Comparison of ENCODE assay signal across 25 mouse cellular contexts in genomic region chr11:53097870-53098269, GRCm38 (mm10).
DNase-seq lines count a peak whose midpoint lies in the region; ATAC-seq and TF ChIP-seq lines count a peak whose summit lies in the region.
"Had no signal": no experiment of that assay in that cellular context is flagged by ENCODE, and none has a peak within 500 bp of the region (broad histone marks: within the 10 kb centered on the region; RNA-seq: fewer than 3 reads in every experiment).

No protein-coding gene starts in this region.

- H3K27ac ChIP-seq in layer of hippocampus, adult 2 months = peak overlapping the region; percentile 63
- H3K27ac ChIP-seq: forebrain, embryonic 10.5 days; forebrain, embryonic 13.5 days; heart, embryonic 13.5 days; hindbrain, embryonic 14.5 days; hindbrain, postnatal 0 days had no signal

- no peak for DNase-seq in layer of hippocampus, adult 2 months (ENCODE audit: low spot score in 2 of 2)
- no peak for DNase-seq in layer of hippocampus, adult 9-11 months
- peak; percentile 26 for DNase-seq in A20 (ENCODE audit: low read depth, low spot score)
- DNase-seq in lung, postnatal 14 days = no peak
- DNase-seq in spleen, postnatal 4 days (ENCODE audit: low spot score in 2 of 2) = no peak
- DNase-seq: adrenal gland, adult 8-10 months; adrenal gland, postnatal 25 days; cerebellum, adult 11-12 months; cerebellum, adult 8-10 months; cerebellum, postnatal 36 days; gastrocnemius, postnatal 10 days; gastrocnemius, postnatal 36 days; heart, adult 11 months; heart, postnatal 14 days; heart, postnatal 4 days had no signal

- TF ChIP-seq CTCF in layer of hippocampus, adult 2 months (conservative IDR thresholded peaks at IDR 0.05) = no peak

- peak; percentile 36 for ATAC-seq in common myeloid progenitor, adult 5-6 weeks (replicated peaks; ENCODE audit: low read depth, poor library complexity, severe bottlenecking)
- ATAC-seq in megakaryocyte progenitor cell, adult 5-6 weeks (replicated peaks; ENCODE audit: poor library complexity) = peak; percentile 71
- ATAC-seq: activated CD4-positive, CD25-positive, alpha-beta regulatory T cell, adult 4 months; CD4-positive, CD25-positive, alpha-beta regulatory T cell, adult 4 months; forebrain, embryonic 13.5 days; forebrain, embryonic 16.5 days had no signal

- H3K4me3 ChIP-seq in layer of hippocampus, adult 2 months = no peak overlapping the region
- H3K4me3 ChIP-seq: forebrain, embryonic 10.5 days; forebrain, embryonic 13.5 days; heart, embryonic 13.5 days had no signal
